Mouse (Mus musculus): ENCODE measurements at regions not wholly inside any gene's neighbourhood (a gene's known extent, or its start where the extent isn't known, plus 50 kb on each side); places are given as distances from the start of the nearest gene placed in this dataset.
"Not testable (repeated sequence)": the region's sequence is repeated elsewhere in the genome, so short reads cannot be mapped to it uniquely, and the experiment has no call there.

DNA sequence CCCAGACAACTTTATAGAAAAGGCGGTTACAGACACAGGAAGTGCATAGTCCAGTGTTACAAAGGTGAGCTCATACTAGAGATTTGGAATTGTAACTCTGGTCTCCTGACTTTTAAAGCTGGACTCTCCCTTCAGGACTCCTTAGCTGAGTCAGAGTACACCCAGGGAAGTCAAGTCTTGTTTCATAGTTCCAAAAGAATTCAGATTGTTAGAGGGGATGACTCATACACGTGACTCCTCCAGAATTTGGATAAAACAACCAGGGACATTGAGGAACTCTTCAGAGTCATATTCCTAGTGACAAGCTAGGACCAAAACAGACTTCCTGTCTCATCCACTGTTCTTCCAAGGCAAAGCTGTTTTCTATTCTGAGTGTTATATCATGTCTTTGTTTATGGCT is 132.8 kb upstream of the 1700056E22Rik start:
- Histone ChIP-seq H3K36me3 (ENCODE audit: control insufficient read depth, insufficient read depth, low read length) (no peaks in the 10 kb centered on the region), H3K9ac (ENCODE audit: low read length) (no peak overlapping the region), H3K27ac (ENCODE audit: low read depth, low read length) (no peak overlapping the region), H3K9me3 (ENCODE audit: control insufficient read depth, low read length) (no peaks in the 10 kb centered on the region), H3K27me3 (ENCODE audit: control insufficient read depth, insufficient read depth, low read length) (no peaks in the 10 kb centered on the region), H3K4me2 (ENCODE audit: low read depth) (no peak overlapping the region), H3K4me3 (ENCODE audit: low read depth, low read length) (no peak overlapping the region), H3K4me1 (ENCODE audit: control insufficient read depth, insufficient read depth, low read length) (no peaks in the 10 kb centered on the region)
- no peak for ATAC-seq (ENCODE audit: insufficient read depth, low FRiP score, low TSS enrichment)
- no peak for DNase-seq (ENCODE audit: low spot score)
- 83% methylated on average over 2 of the region's 2 CpGs for WGBS

DNA sequence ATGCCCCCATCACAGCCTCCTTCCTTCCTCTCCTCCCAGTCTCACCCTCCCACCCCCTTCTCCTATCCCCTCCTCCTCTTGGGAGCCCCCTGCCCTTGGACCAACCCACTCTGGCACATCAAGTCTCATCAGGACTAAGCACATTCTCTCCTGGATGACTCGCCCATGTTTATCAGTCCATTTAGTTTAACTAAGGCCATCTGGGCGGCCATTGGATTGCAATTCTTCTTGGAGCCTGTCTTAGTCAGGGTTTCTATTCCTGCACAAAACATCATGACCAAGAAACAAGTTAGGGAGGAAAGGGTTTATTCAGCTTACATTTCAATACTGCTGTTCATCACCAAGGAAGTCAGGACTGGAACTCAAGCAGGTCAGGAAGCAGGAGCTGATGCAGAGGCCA is 128.4 kb upstream of the 1700056E22Rik start:
- not testable (repeated sequence) for H3K4me3 ChIP-seq (ENCODE audit: low read depth, low read length); H3K9ac ChIP-seq (ENCODE audit: low read length); H3K4me1 ChIP-seq (ENCODE audit: control insufficient read depth, insufficient read depth, low read length); H3K27me3 ChIP-seq (ENCODE audit: control insufficient read depth, insufficient read depth, low read length); H3K9me3 ChIP-seq (ENCODE audit: control insufficient read depth, low read length); ATAC-seq (ENCODE audit: insufficient read depth, low FRiP score, low TSS enrichment); H3K27ac ChIP-seq (ENCODE audit: low read depth, low read length); H3K4me2 ChIP-seq (ENCODE audit: low read depth); DNase-seq (ENCODE audit: low spot score); H3K36me3 ChIP-seq (ENCODE audit: control insufficient read depth, insufficient read depth, low read length)
- 86% methylated on average over 2 of the region's 2 CpGs for WGBS

DNA sequence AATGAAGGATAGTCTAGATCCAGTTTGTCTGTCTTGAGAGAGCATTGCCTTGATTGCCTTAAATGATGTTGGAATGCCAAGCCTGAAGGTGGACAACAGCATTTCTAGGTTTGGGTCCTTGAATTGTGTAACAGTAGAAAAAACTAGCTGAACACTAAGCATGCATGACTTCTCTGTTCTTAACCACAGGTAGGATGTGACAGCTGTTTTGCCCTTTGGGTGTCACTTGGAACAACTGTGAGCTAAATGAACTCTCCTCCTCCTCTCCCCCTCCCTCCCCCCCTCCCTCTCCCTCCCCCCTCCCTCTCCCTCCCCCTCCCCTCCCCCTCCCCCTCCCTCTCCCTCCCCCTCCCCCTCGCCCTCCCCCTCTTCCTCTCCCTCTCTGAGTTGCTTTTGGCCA is 113.6 kb upstream of the 1700056E22Rik start:
- H3K9ac ChIP-seq (ENCODE audit: low read length), result no peak overlapping the region
- H3K27ac ChIP-seq (ENCODE audit: low read depth, low read length), result no peak overlapping the region
- no CpG with 5 or more reads among the region's 1 CpGs for WGBS
- no peak for DNase-seq (ENCODE audit: low spot score)
- H3K4me3 ChIP-seq (ENCODE audit: low read depth, low read length), result no peak overlapping the region
- H3K36me3 ChIP-seq (ENCODE audit: control insufficient read depth, insufficient read depth, low read length), result no peaks in the 10 kb centered on the region
- H3K4me2 ChIP-seq (ENCODE audit: low read depth), result no peak overlapping the region
- no peaks in the 10 kb centered on the region for H3K4me1 ChIP-seq (ENCODE audit: control insufficient read depth, insufficient read depth, low read length)
- H3K9me3 ChIP-seq (ENCODE audit: control insufficient read depth, low read length), result no peaks in the 10 kb centered on the region
- no peak for ATAC-seq (ENCODE audit: insufficient read depth, low FRiP score, low TSS enrichment)
- no peaks in the 10 kb centered on the region for H3K27me3 ChIP-seq (ENCODE audit: control insufficient read depth, insufficient read depth, low read length)

DNA sequence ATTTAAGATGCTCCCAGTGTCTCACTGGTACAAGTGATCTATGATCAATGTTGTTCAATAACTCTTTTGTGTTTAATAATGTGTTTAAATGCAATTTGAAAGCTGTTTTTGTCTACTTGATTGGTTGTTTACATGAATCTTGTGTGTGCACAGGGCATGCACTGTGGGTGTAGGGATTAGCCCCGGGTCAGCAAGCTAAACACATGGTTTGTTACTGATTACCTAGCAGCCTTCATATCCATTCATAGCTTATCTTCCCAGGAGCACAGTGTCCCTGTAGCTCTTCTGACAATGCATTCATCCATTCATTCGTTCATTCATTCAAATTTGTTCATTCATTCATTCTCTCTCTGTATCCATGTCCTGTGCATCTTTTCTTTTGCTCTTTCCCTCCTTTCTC is 108.9 kb upstream of the 1700056E22Rik start:
- H3K9ac ChIP-seq (ENCODE audit: low read length), result no peak overlapping the region
- no peak overlapping the region for H3K27ac ChIP-seq (ENCODE audit: low read depth, low read length)
- WGBS, result 66% methylated on average over 2 of the region's 2 CpGs
- ATAC-seq (ENCODE audit: insufficient read depth, low FRiP score, low TSS enrichment) (no peak), DNase-seq (ENCODE audit: low spot score) (no peak)
- no peak overlapping the region for H3K4me2 ChIP-seq (ENCODE audit: low read depth)
- no peaks in the 10 kb centered on the region for H3K36me3 ChIP-seq (ENCODE audit: control insufficient read depth, insufficient read depth, low read length)
- H3K9me3 ChIP-seq (ENCODE audit: control insufficient read depth, low read length), result no peaks in the 10 kb centered on the region
- H3K4me3 ChIP-seq (ENCODE audit: low read depth, low read length), result no peak overlapping the region
- H3K4me1 ChIP-seq (ENCODE audit: control insufficient read depth, insufficient read depth, low read length), result no peaks in the 10 kb centered on the region
- no peaks in the 10 kb centered on the region for H3K27me3 ChIP-seq (ENCODE audit: control insufficient read depth, insufficient read depth, low read length)

DNA sequence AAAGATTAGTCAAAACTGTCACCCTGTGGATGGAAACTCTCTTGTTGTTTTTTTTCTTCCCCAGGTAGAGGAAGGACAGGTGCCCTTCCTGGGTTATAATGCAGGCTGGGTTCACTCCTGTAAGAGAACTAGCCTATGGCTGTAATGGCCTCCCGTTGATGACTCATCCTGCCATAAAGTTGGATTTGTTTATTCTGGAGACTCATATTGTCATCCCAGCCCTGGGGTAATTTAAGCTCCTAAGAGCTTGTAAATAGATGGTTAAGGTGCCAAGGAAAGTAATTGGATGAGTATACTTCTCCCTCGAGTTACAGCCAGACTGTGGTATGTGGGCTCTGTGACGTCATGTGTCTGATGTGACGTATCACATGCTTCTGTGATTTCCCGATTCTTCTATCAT is 106.4 kb upstream of the 1700056E22Rik start:
- Histone ChIP-seq H3K9ac (ENCODE audit: low read length) (no peak overlapping the region), H3K4me3 (ENCODE audit: low read depth, low read length) (no peak overlapping the region), H3K27ac (ENCODE audit: low read depth, low read length) (no peak overlapping the region), H3K4me2 (ENCODE audit: low read depth) (no peak overlapping the region), H3K4me1 (ENCODE audit: control insufficient read depth, insufficient read depth, low read length) (no peaks in the 10 kb centered on the region), H3K9me3 (ENCODE audit: control insufficient read depth, low read length) (no peaks in the 10 kb centered on the region), H3K36me3 (ENCODE audit: control insufficient read depth, insufficient read depth, low read length) (no peaks in the 10 kb centered on the region), H3K27me3 (ENCODE audit: control insufficient read depth, insufficient read depth, low read length) (no peaks in the 10 kb centered on the region)
- no peak for ATAC-seq (ENCODE audit: insufficient read depth, low FRiP score, low TSS enrichment)
- no peak for DNase-seq (ENCODE audit: low spot score)
- 61% methylated on average over 5 of the region's 5 CpGs for WGBS

DNA sequence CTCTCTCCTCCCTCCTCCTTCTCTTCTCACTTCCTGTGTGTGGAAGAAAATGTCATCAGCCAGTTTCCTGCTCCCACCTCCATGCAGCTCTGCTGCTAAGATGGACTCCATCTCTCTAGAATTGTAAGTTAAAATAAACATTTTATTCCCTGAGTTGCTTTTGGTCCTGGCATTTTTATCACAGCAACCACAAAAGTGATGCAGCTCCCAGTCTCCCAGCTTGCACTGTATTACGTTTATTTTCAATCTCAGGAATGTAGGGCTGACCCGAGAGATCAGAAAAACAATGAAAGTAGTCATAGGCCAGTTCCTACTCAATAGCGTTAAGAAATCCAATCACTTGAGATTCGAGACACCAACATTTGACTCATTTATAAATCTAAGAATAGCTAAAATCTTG is 106.0 kb upstream of the 1700056E22Rik start:
- H3K36me3 ChIP-seq (ENCODE audit: control insufficient read depth, insufficient read depth, low read length), result no peaks in the 10 kb centered on the region
- no peak overlapping the region for H3K4me2 ChIP-seq (ENCODE audit: low read depth)
- 75% methylated on average over 4 of the region's 4 CpGs for WGBS
- ATAC-seq (ENCODE audit: insufficient read depth, low FRiP score, low TSS enrichment) (no peak), DNase-seq (ENCODE audit: low spot score) (no peak)
- H3K9me3 ChIP-seq (ENCODE audit: control insufficient read depth, low read length), result no peaks in the 10 kb centered on the region
- H3K9ac ChIP-seq (ENCODE audit: low read length), result no peak overlapping the region
- H3K27me3 ChIP-seq (ENCODE audit: control insufficient read depth, insufficient read depth, low read length), result no peaks in the 10 kb centered on the region
- no peak overlapping the region for H3K4me3 ChIP-seq (ENCODE audit: low read depth, low read length)
- no peaks in the 10 kb centered on the region for H3K4me1 ChIP-seq (ENCODE audit: control insufficient read depth, insufficient read depth, low read length)
- no peak overlapping the region for H3K27ac ChIP-seq (ENCODE audit: low read depth, low read length)

DNA sequence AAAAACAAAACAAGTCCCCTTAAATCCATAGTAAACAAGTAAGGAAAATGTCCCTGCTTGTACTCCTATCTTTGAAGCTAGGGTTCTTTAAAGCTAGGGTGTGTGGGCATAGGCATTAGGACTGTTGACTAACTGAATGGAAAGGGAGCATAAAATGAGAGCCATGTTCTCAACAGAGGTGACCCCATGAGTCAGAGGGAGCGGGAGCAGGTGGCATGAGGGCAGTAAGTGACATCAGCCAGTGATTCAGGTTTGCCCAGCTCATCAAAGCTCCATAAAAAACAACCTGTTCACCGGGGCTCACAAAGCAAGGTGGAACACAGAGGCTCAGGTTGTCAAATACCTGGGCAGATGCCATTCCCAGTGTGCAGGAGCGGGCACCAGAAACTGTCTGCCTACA is 104.6 kb upstream of the 1700056E22Rik start:
- 94% methylated on average over 3 of the region's 3 CpGs for WGBS
- no peaks in the 10 kb centered on the region for H3K4me1 ChIP-seq (ENCODE audit: control insufficient read depth, insufficient read depth, low read length)
- H3K9ac ChIP-seq (ENCODE audit: low read length), result no peak overlapping the region
- H3K4me2 ChIP-seq (ENCODE audit: low read depth), result no peak overlapping the region
- H3K27ac ChIP-seq (ENCODE audit: low read depth, low read length), result no peak overlapping the region
- H3K9me3 ChIP-seq (ENCODE audit: control insufficient read depth, low read length), result no peaks in the 10 kb centered on the region
- DNase-seq (ENCODE audit: low spot score) (no peak), ATAC-seq (ENCODE audit: insufficient read depth, low FRiP score, low TSS enrichment) (no peak)
- no peaks in the 10 kb centered on the region for H3K27me3 ChIP-seq (ENCODE audit: control insufficient read depth, insufficient read depth, low read length)
- H3K36me3 ChIP-seq (ENCODE audit: control insufficient read depth, insufficient read depth, low read length), result no peaks in the 10 kb centered on the region
- H3K4me3 ChIP-seq (ENCODE audit: low read depth, low read length), result no peak overlapping the region

DNA sequence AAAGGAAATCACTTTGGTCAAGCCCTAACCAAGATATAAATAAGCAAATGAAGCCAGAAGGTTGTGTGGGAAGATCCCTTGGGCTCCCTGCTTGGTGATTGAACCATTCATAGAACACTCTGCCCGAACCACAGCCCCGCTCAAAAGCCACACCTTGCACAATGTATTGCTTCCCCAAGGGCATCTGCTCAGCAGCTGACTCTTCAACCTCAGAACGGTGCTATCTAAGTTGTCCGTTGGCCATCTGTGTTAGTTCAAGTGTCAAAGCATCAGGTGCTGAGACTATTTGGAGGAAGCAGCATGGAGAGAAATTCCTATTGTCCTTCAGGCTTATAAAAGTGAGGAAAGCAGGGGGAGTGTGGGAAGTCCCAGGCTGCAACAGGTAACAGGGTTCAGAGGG is 96.8 kb upstream of the 1700056E22Rik start:
- DNase-seq (ENCODE audit: low spot score) (no peak), ATAC-seq (ENCODE audit: insufficient read depth, low FRiP score, low TSS enrichment) (no peak)
- no peak overlapping the region for H3K4me3 ChIP-seq (ENCODE audit: low read depth, low read length)
- no peak overlapping the region for H3K9ac ChIP-seq (ENCODE audit: low read length)
- no peaks in the 10 kb centered on the region for H3K36me3 ChIP-seq (ENCODE audit: control insufficient read depth, insufficient read depth, low read length)
- H3K27ac ChIP-seq (ENCODE audit: low read depth, low read length), result no peak overlapping the region
- H3K4me1 ChIP-seq (ENCODE audit: control insufficient read depth, insufficient read depth, low read length), result no peaks in the 10 kb centered on the region
- H3K9me3 ChIP-seq (ENCODE audit: control insufficient read depth, low read length), result no peaks in the 10 kb centered on the region
- H3K4me2 ChIP-seq (ENCODE audit: low read depth), result no peak overlapping the region
- H3K27me3 ChIP-seq (ENCODE audit: control insufficient read depth, insufficient read depth, low read length), result no peaks in the 10 kb centered on the region
- WGBS, result 75% methylated on average over 4 of the region's 4 CpGs

DNA sequence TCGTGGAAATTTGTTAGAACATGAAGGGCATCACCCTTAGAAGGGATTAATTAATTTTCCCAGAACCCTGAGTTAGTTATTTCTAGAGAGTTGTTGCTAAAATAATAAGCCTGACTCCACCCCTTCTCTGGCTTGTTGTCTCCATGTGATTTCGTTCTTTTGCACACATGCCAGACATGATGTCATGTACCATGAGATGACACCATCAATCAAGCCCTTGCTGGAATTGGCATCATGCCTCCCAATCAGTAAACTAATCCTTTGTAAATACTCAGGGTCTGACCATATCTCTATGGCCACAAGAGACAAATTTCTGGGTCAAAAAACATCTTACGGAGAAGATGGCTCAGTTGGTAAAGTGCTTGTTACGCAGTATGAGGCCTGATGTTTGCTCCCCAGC is 93.2 kb upstream of the 1700056E22Rik start:
- H3K36me3 ChIP-seq (ENCODE audit: control insufficient read depth, insufficient read depth, low read length), result no peaks in the 10 kb centered on the region
- ATAC-seq (ENCODE audit: insufficient read depth, low FRiP score, low TSS enrichment) (no peak), DNase-seq (ENCODE audit: low spot score) (no peak)
- H3K27ac ChIP-seq (ENCODE audit: low read depth, low read length), result no peak overlapping the region
- H3K4me3 ChIP-seq (ENCODE audit: low read depth, low read length), result no peak overlapping the region
- no peaks in the 10 kb centered on the region for H3K27me3 ChIP-seq (ENCODE audit: control insufficient read depth, insufficient read depth, low read length)
- H3K4me2 ChIP-seq (ENCODE audit: low read depth), result no peak overlapping the region
- WGBS, result 89% methylated on average over 4 of the region's 4 CpGs
- H3K9me3 ChIP-seq (ENCODE audit: control insufficient read depth, low read length), result no peaks in the 10 kb centered on the region
- no peaks in the 10 kb centered on the region for H3K4me1 ChIP-seq (ENCODE audit: control insufficient read depth, insufficient read depth, low read length)
- H3K9ac ChIP-seq (ENCODE audit: low read length), result no peak overlapping the region
